Mouse (Mus musculus): ENCODE results near the gene Myo15b.
A peak's percentile ranks its signal among the peaks of the same experiment; 100 is the strongest.

Gene Myo15b

GRCm38 (mm10) chr11:115858354-115858753 lies at the start of gene Myo15b:
TSS of gene Myo15b (plus strand) at chr11:115858406.
- no peak for DNase-seq (ENCODE audit: low read depth, low spot score)

- DNase-seq (ENCODE audit: low read depth, low spot score) = no peak
Measured at GRCm38 (mm10) chr11:115808696-115809310, 49.4 kb upstream of the Myo15b start.

- no peak for DNase-seq (ENCODE audit: low read depth, low spot score)
Measured at GRCm38 (mm10) chr11:115809311-115809781, 48.9 kb upstream of the Myo15b start.

- no peak for DNase-seq (ENCODE audit: low read depth, low spot score)
Measured at GRCm38 (mm10) chr11:115810377-115810776, 47.8 kb upstream of the Myo15b start.

GRCm38 (mm10) chr11:115811381-115812093 lies 46.7 kb upstream of the Myo15b start:
- no peak for DNase-seq (ENCODE audit: low read depth, low spot score)

- no peak for DNase-seq (ENCODE audit: low read depth, low spot score)
Measured at GRCm38 (mm10) chr11:115812095-115812494, 46.1 kb upstream of the Myo15b start.

- DNase-seq (ENCODE audit: low read depth, low spot score) = no peak
Measured at GRCm38 (mm10) chr11:115812533-115813420, 45.4 kb upstream of the Myo15b start.

GRCm38 (mm10) chr11:115813507-115814296 lies 44.5 kb upstream of the Myo15b start, which contains the start of gene Caskin2:
TSS of gene Caskin2 (minus strand) at chr11:115813639.
- DNase-seq (ENCODE audit: low read depth, low spot score) = peak; percentile 98

- peak; percentile 89 for DNase-seq (ENCODE audit: low read depth, low spot score)
Measured at GRCm38 (mm10) chr11:115814605-115815450, 43.4 kb upstream of the Myo15b start, which contains the start of gene Tsen54. TSS of gene Tsen54 (plus strand) at chr11:115814724.

GRCm38 (mm10) chr11:115817331-115817730 lies 40.9 kb upstream of the Myo15b start:
- DNase-seq (ENCODE audit: low read depth, low spot score) = peak; percentile 36

GRCm38 (mm10) chr11:115819915-115820623 lies 38.1 kb upstream of the Myo15b start:
- DNase-seq (ENCODE audit: low read depth, low spot score) = no peak

GRCm38 (mm10) chr11:115821001-115821400 lies 37.2 kb upstream of the Myo15b start:
- DNase-seq (ENCODE audit: low read depth, low spot score) = no peak

- DNase-seq (ENCODE audit: low read depth, low spot score) = peak; percentile 91
Measured at GRCm38 (mm10) chr11:115823774-115824740, 34.1 kb upstream of the Myo15b start, which contains the start of gene Llgl2. TSS of gene Llgl2 (plus strand) at chr11:115824049.

- DNase-seq (ENCODE audit: low read depth, low spot score) = no peak
Measured at GRCm38 (mm10) chr11:115824813-115825212, 33.4 kb upstream of the Myo15b start.

GRCm38 (mm10) chr11:115826487-115826886 lies 31.7 kb upstream of the Myo15b start:
- no peak for DNase-seq (ENCODE audit: low read depth, low spot score)

- no peak for DNase-seq (ENCODE audit: low read depth, low spot score)
Measured at GRCm38 (mm10) chr11:115827624-115828023, 30.6 kb upstream of the Myo15b start.

GRCm38 (mm10) chr11:115829036-115829435 lies 29.2 kb upstream of the Myo15b start:
- no peak for DNase-seq (ENCODE audit: low read depth, low spot score)
